Mouse (Mus musculus): ENCODE measurements around the gene Nop56.

- TF ChIP-seq CTCF (IDR thresholded peaks at IDR 0.05; ENCODE audit: low read depth) (no peak), EP300 (optimal IDR thresholded peaks at IDR 0.05) (no peak)
These were observed 6.6 kb downstream of the Nop56 start for GRCm38 (mm10) chr2:130280818-130281217.
